Mouse (Mus musculus) kidney, postnatal 14 days (tissue): ENCODE measurements around the gene Hspa12a.

Experiments
- DNase-seq: peaks from one replicate; pipeline ENCODE4 v3.0.0; 2022; ENCODE audit warnings: mixed read lengths

Hspa12a gene

DNA sequence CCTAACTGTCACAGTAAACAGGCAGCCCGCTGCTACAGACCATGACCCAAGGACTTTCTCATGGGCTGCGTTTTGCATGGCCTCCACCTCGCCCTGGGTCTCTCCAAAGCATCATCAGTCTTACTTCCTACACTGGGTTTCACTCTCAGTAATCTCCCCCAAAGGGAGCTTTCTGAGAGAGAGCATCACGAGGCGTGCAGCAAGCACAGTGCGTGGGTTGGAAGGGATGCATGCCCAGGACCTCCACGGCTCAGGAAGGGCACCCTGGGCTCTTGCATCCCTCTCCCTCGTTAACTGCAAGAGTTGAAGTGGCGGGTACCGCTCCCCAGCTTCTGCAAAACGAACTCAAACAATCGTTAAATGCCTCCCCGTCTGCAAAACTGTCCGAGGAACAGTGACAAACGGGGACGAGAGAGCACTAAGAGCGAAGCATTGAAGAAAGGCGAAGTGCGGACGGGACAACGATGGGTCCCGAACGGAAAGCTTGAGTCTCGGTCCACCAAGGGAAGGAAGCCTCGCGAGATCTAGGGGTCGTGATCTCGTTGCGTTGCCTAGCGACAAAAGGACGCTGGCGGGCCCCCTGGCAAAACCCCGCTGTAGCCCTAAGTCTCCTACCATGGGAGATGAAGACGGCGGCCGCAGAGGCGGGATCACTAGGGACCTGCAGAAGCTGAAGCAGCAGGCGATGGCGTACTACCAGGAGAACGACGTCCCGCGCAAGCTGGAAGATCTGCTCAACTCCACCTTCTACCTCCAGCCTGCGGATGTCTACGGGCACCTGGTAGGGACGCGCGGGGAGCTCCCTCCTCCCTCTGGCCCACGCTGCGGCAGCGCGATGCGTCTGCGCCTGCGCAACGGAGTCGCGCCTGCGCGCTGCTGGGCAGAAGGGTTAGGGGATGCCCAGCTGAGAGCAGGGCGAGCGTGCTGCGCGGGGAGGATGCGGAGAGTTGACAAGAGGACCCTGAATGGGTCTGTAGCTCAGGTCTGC lies at the start of gene Hspa12a, which contains the start of gene Eno4:
Hspa12a (minus strand) TSS at position 814 of the 988 bp plus-strand sequence.
Eno4 (plus strand) TSS at position 585 of the 988 bp plus-strand sequence.
- DNase-seq = peak; percentile 96

DNA sequence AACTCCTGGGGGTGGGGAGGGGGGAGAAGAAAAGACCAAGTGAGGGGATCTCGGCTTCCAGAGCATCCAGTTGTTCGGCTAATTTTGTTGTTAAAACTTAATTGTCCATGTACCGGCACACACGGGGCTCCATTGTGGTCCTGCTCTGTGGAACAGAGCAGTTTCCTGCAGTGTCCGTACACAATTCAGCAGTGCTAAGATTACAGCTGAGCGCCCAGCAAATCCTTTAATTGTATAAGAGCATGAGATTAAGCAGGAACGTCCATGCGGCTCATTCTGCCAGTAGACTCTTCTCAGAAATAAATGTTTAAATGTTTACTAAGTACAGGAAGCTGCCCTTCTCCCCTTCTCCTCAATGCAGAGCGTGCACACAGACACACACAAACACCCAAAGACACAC lies 38.1 kb upstream of the Hspa12a start:
- no peak for DNase-seq

DNA sequence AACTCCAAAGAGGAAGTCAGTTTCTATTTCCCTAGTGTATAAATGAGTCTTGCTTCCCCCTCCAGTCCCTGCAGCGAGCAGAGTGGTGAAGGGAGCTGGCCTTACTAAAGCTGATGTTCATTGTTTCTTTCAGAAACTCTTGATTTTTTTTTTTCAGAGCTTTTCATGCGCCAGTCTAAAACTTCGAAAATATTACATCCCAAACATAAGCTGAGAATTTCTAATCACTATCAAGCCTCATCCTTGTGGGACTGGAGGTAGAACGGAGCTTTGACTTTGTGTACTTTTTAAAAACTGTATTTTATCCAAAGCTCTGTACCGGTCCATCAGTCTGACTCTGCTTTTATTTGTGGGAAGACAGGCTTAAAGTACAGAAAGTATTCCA lies 36.6 kb upstream of the Hspa12a start:
- DNase-seq = no peak

DNA sequence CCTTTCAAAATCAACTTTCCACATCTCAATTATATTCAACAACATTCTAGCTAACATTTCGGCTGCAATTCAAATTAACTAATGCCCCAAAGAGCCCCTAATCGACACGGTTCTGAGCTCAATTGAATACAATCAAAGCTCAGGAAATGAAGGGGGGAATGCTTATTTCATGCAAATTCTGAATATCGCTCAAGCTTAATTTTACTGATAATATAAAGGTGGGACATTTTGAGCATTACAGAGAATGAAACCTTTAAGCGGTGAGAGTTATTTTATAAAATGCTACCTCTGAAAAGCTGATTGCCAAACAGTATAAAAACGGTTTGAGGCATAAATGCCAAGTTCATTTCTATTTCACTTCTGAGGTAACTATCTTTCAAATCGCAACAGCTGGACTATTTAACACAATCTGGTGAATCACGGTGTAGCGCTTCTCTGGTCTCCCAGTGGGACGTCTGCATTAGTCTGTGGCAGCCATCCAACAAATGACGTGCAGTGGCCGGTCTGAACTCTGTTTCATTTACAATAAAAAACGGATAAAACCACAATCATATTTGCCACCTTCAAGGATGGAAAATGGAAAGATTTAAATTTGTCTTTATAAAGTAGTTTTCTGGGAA lies 36.1 kb upstream of the Hspa12a start:
- DNase-seq = peak; percentile 16

DNA sequence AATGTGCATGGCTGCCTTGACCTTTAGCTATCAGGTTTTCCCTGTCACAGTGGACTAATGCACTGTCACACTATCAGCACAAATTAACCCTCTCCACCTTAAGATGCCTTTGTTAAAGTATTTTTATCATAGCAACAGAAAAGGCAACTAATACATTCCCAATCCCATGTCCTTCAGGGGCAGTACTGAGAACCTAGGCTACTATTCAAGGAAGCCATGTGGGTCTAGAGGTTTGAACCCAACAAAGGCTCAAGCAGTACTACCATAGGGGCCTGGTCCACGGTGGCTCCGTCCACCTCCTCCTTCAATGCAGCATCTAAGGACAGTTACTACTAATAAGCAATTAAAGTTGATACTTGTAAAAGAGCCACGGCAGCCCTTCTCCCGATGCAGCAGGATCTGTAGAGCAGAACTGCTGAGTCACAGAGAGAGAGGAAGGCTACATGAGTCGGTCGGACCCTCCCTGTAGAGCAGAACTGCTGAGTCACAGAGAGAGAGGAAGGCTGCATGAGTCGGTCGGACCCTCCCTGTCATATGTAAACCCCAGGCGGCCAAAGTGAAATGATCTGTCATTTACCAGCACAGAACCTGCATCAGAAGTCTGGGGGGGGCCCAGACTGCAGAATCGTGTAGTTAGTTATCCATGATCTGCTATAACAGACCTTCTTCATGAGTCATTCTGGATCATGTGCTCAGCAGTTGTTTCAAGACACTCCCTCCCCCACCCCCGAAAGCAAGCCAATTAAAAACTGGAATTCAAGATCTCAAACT lies 35.1 kb upstream of the Hspa12a start:
- no peak for DNase-seq

DNA sequence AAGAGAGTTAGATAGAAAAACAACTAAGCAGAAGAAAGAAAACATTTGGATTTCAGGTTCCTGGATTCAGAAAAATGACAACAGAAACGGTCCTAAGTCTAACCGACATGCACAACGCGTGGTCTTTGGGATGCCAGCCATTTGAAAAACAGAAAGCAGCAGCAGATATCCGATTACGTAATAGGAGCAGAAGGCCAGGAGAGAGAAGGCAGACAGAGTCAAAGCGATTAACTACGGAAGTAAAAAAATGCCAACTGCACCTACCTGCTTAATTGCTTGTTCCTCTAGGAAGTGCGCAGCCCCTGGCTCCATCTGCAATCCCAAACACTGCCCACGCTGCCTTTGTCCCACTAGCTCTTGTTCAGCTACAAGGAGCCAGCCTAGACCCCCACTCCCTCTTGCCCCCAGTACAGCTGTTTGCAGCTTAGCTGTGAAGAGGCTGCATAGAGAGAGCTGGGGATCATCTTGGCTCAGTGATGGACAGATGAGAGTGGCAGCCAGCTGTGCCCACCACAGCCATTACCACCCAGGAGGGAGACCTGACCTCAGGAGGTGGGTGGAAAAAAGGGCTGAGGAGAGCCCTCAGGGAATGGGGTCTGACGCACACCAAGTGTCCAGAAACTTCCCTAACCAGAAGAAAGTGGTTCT lies 31.9 kb upstream of the Hspa12a start:
- DNase-seq = no peak

DNA sequence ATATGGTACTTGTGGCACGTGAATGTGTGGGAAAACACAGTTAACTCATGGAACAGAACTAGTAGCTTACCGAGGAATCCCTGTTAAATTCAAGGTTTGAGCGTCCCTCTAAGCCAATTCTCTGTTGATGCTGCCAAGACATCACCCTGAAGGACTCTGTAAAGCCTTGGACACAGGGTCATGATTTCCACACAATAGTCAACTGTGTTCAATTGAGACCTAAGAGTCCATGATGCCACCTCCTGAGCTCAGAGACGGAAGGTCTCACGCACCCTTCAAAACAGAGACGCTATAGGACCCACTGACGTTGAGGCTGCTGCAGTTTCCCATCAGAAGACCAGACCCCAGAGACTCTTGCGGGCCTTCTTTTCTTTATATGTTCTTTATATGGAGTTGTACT lies 30.7 kb upstream of the Hspa12a start:
- no peak for DNase-seq

DNA sequence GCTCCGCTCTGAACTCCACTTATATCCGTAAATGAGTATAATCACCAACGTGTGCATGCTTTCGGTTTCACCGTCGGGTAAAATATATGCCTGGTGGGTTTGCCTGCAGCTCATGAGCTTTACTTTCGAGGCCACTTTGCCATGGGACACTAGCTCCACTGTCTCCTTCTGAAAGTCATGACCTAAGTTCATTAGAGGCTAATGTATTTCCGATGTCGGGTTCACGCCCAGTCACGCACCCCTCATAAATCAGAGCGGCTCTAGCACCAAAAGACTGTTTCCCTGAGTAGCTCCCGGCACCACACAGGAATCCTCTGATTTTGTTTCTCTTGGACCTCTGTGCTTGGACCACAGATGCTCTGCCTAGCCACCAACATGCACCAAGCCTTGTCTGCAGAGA lies 27.4 kb upstream of the Hspa12a start:
- no peak for DNase-seq

DNA sequence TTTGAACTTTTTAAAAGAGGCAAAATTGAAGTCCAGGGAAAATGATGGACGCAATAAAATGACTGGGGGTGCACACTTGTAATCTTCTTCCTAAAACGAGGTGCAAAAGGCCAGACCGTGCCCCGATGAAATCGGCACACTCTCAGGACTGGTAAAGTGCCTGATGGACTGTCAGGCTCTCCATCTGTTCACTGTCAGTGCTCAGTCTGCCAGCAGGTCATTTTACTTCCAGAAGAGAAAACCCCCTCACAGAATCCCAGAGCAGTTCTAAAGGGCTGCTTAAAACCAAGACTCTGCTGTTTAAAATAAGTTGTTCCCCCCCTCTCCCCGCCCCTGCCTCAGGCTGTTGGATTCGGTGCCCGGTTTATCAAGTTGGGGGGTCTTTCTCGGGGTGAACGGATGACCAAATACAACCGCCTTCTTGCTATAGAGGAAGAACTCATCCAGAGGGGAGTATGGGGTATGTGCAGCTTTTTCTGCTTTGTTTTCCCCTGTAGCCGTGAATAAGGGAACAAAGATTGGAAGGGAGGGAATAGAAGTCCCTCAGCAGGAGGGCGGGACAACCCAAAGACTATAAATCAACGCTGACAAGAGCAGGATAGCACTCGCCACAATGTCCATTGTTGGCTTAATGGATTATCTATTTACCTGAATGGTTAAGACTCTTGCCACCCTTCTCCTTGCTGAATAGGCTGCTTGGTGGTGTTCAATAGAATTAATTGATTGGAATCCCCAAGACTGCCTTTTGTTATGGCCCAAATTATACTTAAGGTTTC lies 25.5 kb upstream of the Hspa12a start:
- DNase-seq = no peak

DNA sequence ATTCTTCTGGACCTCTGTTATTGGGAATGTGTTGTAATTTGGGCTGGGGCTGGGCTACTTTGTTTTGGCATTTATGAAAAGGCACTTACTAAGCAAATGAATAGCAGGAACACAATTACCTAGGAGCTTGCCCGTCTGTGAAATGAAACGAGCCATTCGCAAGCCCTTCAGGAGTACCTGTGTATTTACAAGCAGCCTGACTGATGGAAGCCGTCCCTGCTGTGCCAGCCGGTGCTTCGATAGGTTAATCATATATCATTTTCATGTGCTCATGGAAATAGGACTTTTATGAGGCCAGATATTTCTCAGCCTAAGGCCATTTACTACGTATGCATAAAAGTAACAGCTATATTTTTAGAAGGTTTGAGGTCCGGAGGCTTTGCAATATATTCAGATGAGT lies 19.6 kb upstream of the Hspa12a start:
- no peak for DNase-seq

DNA sequence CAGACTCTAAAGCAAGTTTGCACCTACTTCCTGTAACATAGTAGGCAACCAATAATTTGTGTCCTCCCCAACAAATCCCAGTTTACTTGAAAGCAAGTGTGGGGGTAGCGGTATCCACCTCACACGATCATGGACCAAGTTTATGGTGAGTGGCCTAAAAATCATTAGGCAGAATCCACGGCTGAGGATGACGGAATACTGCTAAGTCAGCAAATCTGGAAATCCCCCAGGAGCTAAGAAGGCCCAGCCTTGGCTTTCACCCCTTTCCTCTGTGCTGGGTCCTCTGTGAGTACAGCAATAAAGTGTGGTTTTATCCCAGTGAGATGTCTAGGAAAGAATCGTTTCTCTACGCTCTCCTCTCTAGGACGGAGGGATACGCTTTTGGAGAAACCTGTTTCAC lies 11.3 kb upstream of the Hspa12a start:
- no peak for DNase-seq

DNA sequence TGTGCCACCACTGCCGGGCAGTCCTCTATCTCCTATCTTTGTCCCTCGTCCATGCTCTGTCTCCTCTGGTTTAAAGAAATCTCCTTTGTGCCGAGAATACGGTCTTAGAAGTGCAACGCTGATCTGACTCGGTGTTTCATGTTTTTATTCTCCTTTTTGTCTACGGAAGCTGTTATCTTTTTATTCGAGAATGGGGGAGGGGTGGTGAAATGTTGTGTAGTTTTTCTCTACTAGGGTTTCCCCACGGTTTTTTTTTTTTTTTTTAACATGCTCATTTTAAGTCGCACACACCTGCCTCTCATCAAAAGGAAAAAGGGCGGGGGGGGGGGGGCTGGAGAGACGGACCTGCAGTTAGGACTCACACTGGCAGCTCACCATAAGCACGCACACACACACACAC lies 8.8 kb upstream of the Hspa12a start:
- no peak for DNase-seq

DNA sequence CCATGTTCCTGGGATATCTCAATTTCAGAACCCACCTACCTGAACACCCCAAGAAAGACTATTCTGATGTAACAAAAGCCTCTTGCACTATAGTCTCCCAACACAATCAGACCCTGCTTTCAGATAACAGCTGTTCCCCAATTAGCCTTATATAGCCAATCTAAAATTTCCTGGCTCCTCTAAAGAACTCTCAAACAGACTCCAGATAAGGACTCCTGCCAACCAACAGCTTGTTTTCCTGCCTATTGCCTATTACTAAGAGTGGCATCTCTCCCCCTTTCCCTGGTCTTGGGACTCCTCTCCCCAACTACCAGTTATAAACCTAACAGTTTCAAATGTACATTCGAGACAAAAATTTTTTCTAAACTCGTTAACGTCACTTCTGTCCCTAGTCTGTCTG lies 8.1 kb upstream of the Hspa12a start:
- DNase-seq = no peak

DNA sequence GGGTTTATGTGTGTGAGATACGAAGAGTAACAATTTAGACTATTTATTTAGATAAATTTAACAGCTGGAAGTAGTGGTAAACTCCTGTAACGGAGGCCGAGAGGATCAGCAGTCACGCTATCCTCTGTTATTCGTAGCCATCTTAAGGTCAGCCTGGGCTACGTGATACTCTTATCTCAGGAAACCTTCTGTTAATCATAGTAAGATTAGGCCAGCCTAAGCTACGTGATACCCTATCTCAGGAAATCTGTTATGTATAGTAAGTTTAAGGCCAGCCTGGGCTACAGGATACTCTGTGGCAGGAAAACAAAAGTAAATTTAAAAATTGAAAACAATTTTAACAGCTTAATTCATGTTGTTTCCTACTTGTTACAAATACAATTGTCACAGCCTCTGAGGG lies 2.5 kb upstream of the Hspa12a start:
- DNase-seq = no peak

DNA sequence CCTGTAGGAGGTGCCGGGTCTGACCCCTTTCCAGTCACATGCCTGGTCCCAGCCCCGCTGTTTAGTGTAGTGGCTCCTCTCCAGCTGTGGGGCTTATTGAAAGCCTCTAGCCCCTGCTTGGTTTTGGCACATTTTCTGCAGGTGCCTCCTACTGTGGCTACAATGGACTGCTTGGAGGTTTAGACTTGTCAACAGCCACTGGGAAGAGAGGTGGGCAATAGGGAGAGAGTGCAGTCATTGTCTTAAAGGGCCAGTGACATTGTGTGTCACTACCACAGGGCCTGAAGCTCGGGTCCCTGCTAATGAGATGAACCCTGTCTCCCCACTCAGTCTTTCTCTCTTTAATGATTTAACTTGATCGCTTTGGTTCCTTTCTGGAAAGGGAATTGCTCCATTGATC lies 10.4 kb downstream of the Hspa12a start:
- no peak for DNase-seq

DNA sequence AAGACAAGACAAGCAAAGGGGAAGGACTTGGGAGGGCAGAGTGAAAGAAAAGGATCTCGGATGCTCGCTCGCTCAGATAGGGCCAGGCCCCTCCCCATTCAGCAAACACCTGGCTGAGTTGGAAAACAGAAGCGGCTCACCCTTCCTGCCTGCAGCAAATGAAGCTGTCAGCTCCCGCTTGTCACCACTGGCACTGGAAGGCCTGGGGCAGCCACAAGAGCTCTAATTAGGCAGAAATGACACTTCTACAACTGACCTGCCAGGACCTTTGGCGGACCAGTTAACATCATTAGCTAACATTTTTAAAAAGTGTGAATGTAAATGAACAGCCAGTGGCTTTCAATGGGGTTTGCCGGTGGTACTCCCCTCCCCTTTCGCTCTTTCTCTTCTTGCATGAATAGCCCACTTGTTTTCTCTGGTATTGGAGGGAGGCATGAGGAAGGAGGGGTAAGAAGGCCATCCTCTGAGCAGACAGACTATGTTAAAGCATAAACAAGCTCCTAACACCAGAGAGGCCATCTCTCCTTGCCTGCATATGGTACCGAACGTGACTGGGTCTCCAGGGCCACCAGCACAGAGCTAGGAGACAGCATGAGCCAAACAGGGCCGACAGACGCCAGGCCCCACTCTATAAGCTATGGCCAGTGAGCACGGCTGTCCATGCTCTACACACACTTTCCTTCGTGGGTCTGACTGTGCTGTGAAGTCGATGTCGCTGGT lies 12.2 kb downstream of the Hspa12a start:
- DNase-seq = no peak

DNA sequence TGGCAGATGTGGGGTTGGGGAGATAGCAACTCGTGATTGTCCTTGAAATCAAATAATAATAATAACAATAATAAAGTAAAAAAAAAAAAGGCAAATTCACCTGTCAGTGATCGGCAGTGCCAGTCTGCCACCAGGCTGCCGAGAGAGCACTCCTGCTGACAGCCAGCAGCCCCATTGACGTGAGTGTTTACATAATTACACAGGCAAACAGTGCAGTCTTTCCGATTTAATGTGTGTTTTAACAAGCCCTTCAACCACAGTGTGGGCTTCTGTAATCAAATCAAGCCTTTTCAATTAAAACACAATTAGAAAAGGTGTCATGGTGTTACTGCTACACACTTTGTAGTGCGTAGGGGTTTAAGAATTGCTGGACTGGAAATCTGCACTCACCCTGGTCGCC lies 24.3 kb downstream of the Hspa12a start:
- no peak for DNase-seq

DNA sequence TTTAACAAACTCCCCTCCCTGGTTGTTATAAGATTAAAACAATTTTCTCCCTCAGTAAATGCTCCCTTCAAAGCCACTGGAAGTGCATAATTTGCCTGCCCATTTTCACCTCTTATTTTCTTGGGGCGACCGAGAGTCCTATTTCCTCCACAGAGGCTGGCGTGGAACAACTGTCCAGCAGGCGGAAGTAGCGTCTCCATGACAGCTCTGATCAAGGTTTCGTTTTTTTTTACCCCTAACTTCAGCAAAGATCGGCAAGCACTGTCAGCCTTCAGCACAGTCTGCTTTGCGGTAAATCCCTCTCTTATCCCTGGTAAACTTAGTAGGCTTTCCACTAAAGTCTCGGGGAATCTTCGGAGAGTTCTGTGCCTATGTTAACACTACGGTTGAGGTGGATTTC lies 24.9 kb downstream of the Hspa12a start:
- DNase-seq = no peak

DNA sequence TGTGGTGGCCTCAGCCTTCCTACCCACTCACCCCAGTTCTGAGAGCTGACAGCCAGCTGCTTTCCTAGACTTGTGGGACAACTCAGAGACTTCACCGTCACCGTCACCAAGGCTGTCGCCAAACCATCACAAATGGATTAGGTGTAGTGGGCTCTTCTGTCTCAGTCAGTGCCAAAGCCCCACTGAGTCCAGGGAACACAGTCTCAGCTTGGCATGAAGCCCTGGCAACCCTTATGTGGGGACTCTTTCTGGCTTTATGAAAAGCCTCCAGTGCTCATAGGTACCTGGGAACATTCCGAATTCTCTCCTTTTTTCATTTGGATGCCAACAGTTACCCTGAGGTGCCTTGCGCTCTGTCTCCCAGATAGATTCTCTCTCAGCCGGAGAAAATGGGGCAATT lies 30.2 kb downstream of the Hspa12a start:
- DNase-seq = no peak

DNA sequence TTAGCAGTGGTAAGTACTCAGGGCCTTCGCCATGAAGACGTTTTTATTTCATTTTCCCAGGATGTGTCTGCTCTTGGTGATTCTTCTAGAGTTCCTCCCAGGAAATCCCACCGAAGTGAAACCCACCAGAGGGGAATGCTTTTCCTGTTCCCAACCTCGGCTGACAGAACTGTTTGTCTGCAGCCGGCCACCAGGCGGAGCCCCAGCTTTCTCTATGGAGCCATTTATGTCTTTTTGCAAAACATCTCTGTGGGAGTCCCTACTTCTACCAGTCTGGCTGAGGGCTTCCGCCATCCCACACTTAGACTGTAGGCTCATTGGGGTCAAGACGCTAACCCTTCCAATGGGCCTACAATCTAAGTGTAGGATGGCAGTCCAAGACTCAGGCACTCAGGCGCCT lies 32.1 kb downstream of the Hspa12a start:
- peak; percentile 79 for DNase-seq

DNA sequence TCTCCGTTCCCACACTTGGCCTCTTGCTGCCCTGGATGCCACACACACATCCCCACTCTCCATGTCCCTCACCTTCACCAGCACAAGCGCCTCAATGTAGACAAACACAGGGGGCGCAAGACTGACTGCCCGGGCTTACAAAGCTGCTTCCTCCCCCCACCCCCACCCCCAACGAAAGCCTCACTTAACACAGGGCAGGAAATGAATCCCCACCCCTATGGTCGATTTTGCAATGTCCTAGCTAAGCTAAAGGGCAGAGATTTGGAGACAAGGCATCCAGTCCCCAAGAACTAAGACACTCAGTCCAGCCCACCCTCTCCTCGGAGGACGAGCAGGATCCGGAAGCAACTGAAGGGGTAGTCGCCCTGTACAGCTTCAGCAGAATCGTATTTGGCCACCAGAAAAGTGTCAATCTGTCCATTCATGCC lies 32.5 kb downstream of the Hspa12a start:
- DNase-seq = peak; percentile 14
